Mouse (Mus musculus): Measurements from ENCODE around the gene Rnasel. TPM values are rescaled to one million over a fixed set of nuclear protein-coding genes. Genes with fewer than 3 reads are reported as not detected.

Gene Rnasel
- 10 to 100 TPM; 24.7 to 25.9 TPM for polyA plus RNA-seq (2017; shearing (Covaris generic))

DNA sequence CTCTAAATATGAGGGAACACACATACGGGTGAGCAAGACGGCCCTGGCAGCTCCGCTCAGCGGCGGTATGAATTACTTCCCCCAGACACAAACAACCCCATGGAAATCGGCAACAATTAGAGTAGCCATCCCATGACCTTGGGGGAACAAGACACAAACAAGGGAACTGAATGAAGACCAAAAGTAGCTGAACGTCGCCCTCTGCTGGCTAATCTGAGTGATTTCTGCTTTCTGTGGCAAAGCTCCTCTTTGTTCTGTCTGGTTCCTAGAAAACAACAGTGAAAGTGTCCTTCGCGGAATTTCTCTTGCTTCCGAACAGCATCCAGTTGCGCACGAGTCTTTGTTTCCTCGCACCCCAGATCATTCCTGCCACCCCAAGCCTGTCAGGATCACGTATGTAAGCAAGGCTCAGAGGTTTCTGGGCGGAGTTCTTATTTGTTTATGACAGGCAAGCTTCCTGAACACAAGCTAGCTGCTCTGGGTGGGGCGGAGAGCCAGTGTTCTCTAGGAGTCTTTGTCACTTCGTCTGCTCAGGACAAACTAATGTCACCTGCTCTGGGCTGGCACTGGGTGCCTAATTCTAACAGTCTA is at the start of gene Rnasel:
TSS of gene Rnasel (plus strand) at position 216 of the 591 bp plus-strand sequence.

DNA sequence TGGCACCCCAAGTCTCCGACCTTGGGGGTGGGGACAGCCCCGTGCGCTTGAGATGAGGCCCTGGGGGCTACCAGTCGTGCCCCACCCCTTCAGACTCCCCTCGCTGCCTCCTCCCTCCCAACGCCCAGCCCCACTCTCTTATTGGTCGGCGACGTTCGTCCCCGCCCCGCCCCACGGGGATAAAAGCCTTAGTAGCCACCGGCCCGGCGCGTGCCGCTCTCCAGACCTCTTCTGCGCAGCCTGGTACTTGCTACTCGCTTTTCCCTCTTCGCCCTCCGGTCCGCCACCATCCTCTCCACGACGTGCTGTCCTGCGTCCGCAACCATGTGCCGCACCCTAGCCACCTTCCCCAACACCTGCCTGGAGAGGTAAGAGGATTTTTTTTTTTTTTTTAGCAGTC is 9.1 kb upstream of the Rnasel start, which contains the start of gene Rgs16:
TSS of gene Rgs16 (plus strand) at position 205 of the 400 bp plus-strand sequence.

Other genes starting within 250 kb of the Rnasel start
- 1 to 10 TPM in 1 of 2 experiments, under 1 TPM in 1; 0.16 to 2.8 TPM for gene Npl, start 199.4 kb upstream of the Rnasel start, polyA plus RNA-seq (2017; shearing (Covaris generic))
- gene Rgs8, start 96.4 kb upstream of the Rnasel start, polyA plus RNA-seq (2017; shearing (Covaris generic)), result not detected
- gene Rgs16, start 9.1 kb upstream of the Rnasel start, polyA plus RNA-seq (2017; shearing (Covaris generic)), result 10 to 100 TPM; 17.5 to 31.6 TPM
- gene Rgsl1, start 94.7 kb downstream of the Rnasel start, polyA plus RNA-seq (2017; shearing (Covaris generic)), result not detected
- gene Teddm1b, start 124.9 kb downstream of the Rnasel start, polyA plus RNA-seq (2017; shearing (Covaris generic)), result under 1 TPM; 0.12 to 0.15 TPM
- gene Teddm1a, start 142.3 kb downstream of the Rnasel start, polyA plus RNA-seq (2017; shearing (Covaris generic)), result under 1 TPM in 1 of 2 experiments, not detected in 1; 0.59 TPM
- 10 to 100 TPM; 28.4 to 29.7 TPM for gene Glul, start 150.5 kb downstream of the Rnasel start, polyA plus RNA-seq (2017; shearing (Covaris generic))
- gene Teddm2, start 150.8 kb downstream of the Rnasel start, polyA plus RNA-seq (2017; shearing (Covaris generic)), result under 1 TPM; 0.28 to 0.30 TPM

Data from activated CD4-positive, CD25-positive, alpha-beta regulatory T cell (primary cell).